Mouse (Mus musculus) embryonic facial prominence, embryonic 10.5 days (tissue): ENCODE results near the gene Ywhab. TPM values are rescaled to one million over a fixed set of nuclear protein-coding genes. Genes with fewer than 3 reads are reported as not detected.

ENCODE experiments used
- DNase-seq: peaks from one replicate; pipeline ENCODE4 v3.0.0-alpha.2; 2017; ENCODE audit warnings: low spot score
- H3K27ac ChIP-seq: fragments of 300-500 bp; sonication (generic); replicated peaks from 2 replicates; pipeline ENCODE4 v1.5.1; 2016; ENCODE audit warnings: mild to moderate bottlenecking
- H3K27me3 ChIP-seq: fragments of 300-500 bp; sonication (generic); replicated peaks from 2 replicates; pipeline ENCODE4 v1.6.1; 2016; ENCODE audit warnings: low read depth, mild to moderate bottlenecking; ENCODE audit not compliant: poor library complexity, severe bottlenecking
- H3K36me3 ChIP-seq: fragments of 300-500 bp; sonication (generic); replicated peaks from 2 replicates; pipeline ENCODE4 v1.6.1; 2016; ENCODE audit warnings: mild to moderate bottlenecking, moderate library complexity
- H3K4me1 ChIP-seq: fragments of 300-500 bp; sonication (generic); 2 replicates; pipeline ENCODE4 v1.6.1; 2016
- H3K4me3 ChIP-seq: fragments of 300-500 bp; sonication (generic); 2 replicates; pipeline ENCODE4 v1.5.1; 2016; ENCODE audit warnings: mild to moderate bottlenecking, moderate library complexity
- H3K9me3 ChIP-seq: fragments of 300-500 bp; sonication (generic); 2 replicates; pipeline ENCODE4 v1.6.1; 2016; ENCODE audit warnings: mild to moderate bottlenecking
- WGBS: fragments of 180-500 bp; shearing (Covaris S2); methylation state at CpG from one replicate; pipeline ENCODE4 v1.1.7; 2016; 5-methylcytosine and 5-hydroxymethylcytosine counted together
- polyA plus RNA-seq: library from polyadenylated mRNA; unstranded; fragments of >200 nt; fragmentation: Nextera tagmentation; extraction: Ambion mirVana; gene quantifications from 2 replicates; pipeline ENCODE4 v1.2.1, GENCODE M21; 2016

The Ywhab gene
- polyA plus RNA-seq, result 326 and 327 TPM in 2 replicates

DNA sequence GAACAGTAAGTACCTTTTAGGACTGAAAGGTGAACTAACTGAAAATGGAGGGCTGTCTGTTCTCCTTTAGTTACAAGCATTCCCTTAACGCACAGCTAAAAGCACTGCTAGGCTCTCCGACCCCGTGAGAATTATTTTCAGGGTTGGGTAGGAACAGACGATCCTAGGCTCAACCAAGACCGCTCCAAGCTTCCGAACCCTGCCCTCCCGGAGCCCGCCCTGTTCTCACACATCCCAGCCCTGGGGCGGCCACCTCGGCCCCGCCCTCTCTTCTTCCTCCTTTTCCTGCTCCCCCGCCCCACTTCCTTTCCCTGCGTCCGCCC, at the start of gene Ywhab:
Gene Ywhab (plus strand): TSS at position 307 of the 323 bp plus-strand sequence.
- DNase-seq, result no peak
- H3K27ac ChIP-seq, result peak within 1 kb of the TSS; percentile 96
- peaks cover 20% of the 10 kb centered on the region for H3K4me1 ChIP-seq
- peaks cover 21% of the 10 kb centered on the region for H3K36me3 ChIP-seq
- no peaks in the 10 kb centered on the region for H3K9me3 ChIP-seq
- no peaks in the 10 kb centered on the region for H3K27me3 ChIP-seq
- H3K4me3 ChIP-seq, result peak within 1 kb of the TSS; percentile 98
- under 1% methylated on average over 14 of the region's 14 CpGs for WGBS

DNA sequence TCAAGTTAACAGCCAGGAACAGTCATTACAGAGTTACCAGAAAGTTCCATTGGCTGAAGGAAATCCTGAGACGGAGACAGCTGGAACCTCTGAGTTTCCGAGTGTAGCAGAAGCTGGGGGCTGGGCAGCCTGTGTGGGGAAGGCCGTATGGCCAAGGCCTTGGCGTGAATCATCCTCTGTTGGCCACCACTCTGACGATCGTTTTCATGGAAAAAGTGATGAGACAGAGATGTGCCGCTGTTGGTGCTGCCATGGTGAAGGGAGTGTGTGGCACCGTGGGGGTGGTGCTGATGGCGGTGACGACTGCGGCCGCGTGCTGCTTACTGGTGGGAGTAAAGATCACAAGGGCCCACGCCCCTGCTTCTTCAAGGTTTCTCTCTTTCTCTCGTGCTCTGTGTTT, 48.5 kb upstream of the Ywhab start:
- Histone ChIP-seq H3K27ac (no peak overlapping the region), H3K36me3 (no peaks in the 10 kb centered on the region), H3K4me3 (no peak overlapping the region), H3K9me3 (no peaks in the 10 kb centered on the region), H3K4me1 (0 out of 2 replicates have a peak, but pooled peaks cover 3% of the 10 kb centered on the region), H3K27me3 (no peaks in the 10 kb centered on the region)
- DNase-seq, result no peak
- WGBS, result 87% methylated on average over 15 of the region's 15 CpGs

DNA sequence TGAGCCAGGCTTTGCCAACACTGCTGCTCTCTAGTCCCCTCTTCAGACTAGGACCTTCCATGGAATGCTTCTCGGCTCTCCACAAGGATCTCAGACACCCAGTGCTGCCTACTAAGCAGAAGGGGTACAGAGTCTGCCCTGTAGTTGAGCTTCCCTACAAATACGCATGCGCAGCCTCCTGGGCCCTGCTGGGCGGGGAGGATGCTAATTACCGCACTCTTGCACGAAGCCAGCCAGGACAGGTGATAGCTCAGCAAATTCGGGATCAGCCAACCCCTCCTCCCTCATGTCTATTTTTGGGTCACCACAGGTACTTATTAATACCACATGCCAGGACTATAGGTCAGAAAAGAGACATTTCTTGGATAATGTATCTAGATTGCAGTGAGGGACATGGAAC, 46.8 kb upstream of the Ywhab start:
- H3K9me3 ChIP-seq, result no peaks in the 10 kb centered on the region
- no peaks in the 10 kb centered on the region for H3K36me3 ChIP-seq
- WGBS, result 74% methylated on average over 7 of the region's 7 CpGs
- H3K27me3 ChIP-seq, result no peaks in the 10 kb centered on the region
- DNase-seq, result no peak
- 0 out of 2 replicates have a peak, but pooled peaks cover 3% of the 10 kb centered on the region for H3K4me1 ChIP-seq
- no peak overlapping the region for H3K27ac ChIP-seq
- no peak overlapping the region for H3K4me3 ChIP-seq

DNA sequence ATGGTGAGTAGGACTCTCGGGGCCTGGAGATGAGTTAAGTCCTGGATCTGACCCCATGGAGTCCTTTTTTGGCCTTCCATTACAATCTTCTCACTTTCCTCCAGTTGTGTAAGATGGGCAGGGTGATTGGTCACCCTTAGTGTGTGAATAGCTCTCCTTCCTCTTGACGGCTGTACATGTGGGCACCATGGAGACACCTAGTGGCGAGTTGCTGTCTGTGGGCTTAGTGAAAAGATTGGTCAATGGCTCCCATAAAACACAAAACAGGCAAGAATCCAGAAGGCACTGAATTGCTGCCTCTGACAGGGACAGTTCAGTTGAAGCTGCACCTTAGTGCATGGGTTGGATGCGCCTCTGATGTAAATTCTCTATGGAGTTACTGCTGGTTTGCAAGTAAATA, 43.0 kb upstream of the Ywhab start:
- 0 out of 2 replicates have a peak, but pooled peaks cover 3% of the 10 kb centered on the region for H3K4me1 ChIP-seq
- no peak overlapping the region for H3K27ac ChIP-seq
- peak; percentile 57 for DNase-seq
- WGBS, result 27% methylated on average over 4 of the region's 4 CpGs
- H3K9me3 ChIP-seq, result no peaks in the 10 kb centered on the region
- H3K36me3 ChIP-seq, result no peaks in the 10 kb centered on the region
- no peak overlapping the region for H3K4me3 ChIP-seq
- no peaks in the 10 kb centered on the region for H3K27me3 ChIP-seq

DNA sequence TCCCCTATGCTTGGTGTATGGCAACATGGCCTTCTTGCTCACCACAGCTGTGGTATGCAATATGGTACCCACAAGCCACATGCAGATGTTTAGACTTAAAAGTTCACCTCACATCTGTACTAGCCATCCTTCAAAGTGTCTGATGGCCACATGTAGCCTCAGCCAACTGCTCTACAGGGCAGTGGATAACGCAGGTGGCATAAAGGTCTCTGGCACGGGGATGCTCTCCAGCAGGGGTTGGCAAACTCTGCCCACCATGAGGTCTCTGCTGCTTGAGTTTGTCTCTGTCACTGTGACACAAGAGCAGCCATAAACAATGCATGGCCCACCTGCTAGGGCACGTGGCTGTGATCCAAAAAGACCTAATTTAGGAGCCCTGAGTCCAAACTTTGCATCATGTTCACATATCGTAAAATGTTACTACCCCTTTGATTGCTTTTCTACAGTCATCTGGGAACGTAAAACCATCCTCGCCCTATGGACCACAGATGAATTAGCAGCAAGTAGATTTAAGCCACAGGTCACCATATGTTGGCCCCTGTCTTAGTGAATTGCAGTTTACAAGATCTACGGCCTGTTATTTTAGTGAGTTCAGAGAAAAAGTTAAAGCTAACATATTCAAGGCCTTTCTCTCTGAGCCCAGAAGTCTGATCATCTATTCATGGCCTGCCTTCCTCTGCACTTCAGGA, 41.0 kb upstream of the Ywhab start:
- no peaks in the 10 kb centered on the region for H3K4me1 ChIP-seq
- H3K27me3 ChIP-seq, result no peaks in the 10 kb centered on the region
- WGBS, result 81% methylated on average over 7 of the region's 7 CpGs
- DNase-seq, result no peak
- no peak overlapping the region for H3K4me3 ChIP-seq
- H3K9me3 ChIP-seq, result peaks cover 5% of the 10 kb centered on the region; the same call in 1 of the 2 replicates
- H3K36me3 ChIP-seq, result no peaks in the 10 kb centered on the region
- no peak overlapping the region for H3K27ac ChIP-seq

DNA sequence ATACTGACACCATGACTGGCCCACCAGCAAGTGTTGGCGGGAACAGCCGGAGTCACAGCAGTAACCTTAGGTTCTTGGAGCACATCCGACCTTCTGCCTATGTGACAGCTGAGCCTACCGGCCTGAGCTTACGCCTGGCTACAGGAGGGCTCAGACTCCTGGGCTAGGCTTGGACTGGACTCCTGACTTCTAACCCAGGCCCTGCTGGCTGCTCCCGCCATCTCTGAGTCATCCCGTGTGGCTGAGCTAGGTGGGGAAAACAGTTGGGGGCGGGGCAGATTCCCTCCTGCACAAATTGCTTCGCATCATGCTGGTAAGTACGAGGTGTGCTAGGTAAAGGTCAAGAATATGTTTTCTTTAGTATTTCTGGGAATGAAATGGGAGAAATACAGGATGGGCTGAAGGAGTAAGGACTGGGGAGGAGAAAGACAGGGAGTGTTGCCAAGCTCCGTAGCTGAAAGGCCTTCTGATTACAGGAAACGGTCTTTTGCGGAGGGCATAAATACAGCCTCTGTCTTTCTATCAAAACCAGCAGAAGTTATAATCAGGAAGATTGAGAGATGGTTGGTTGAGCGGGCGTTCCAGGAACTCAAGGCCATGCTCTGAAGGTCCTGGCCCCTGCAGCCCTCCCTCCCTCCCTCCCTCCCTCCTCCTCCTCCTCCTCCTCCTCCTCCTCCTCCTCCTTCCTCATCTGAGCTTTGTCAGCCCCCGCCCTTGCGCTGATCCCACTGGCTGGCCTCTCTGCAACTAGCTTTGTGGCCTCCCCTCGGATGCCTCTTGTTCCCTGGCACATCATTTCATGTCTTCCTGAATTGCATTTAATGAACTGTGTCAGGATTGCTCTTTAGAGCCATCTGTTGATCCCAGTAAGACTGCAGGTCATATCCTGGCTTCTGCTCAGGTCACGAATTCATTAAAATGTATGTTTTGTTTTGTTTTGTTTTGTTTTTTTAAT, 29.9 kb upstream of the Ywhab start:
- Histone ChIP-seq H3K9me3 (no peaks in the 10 kb centered on the region), H3K4me1 (peaks cover 9% of the 10 kb centered on the region; the same call in 1 of the 2 replicates), H3K4me3 (no peak overlapping the region), H3K27ac (no peak overlapping the region), H3K36me3 (no peaks in the 10 kb centered on the region), H3K27me3 (no peaks in the 10 kb centered on the region)
- WGBS, result 71% methylated on average over 19 of the region's 19 CpGs
- no peak for DNase-seq

DNA sequence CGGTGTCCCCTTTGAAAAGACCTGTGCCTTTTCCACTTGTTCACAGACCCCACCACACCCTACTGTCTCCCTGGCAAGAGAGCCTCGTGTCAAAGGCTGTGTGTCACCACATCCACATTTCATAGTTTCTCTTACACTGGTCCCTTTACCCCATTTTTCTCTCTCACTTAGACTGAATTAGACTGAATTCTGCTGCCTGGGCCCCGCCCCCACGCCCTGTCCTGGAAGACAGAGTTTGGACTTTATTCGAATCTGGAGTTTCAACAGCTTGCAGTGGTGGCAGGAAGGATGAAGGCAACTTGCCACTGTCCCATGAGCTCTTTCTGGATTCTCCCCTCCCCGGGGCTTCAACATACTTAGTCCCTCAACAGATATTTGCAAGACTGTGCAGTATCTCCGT, 29.1 kb upstream of the Ywhab start:
- no peak overlapping the region for H3K27ac ChIP-seq
- H3K27me3 ChIP-seq, result no peaks in the 10 kb centered on the region
- no peak for DNase-seq
- 77% methylated on average over 7 of the region's 7 CpGs for WGBS
- no peaks in the 10 kb centered on the region for H3K36me3 ChIP-seq
- H3K4me3 ChIP-seq, result no peak overlapping the region
- peaks cover 9% of the 10 kb centered on the region; the same call in 1 of the 2 replicates for H3K4me1 ChIP-seq
- H3K9me3 ChIP-seq, result no peaks in the 10 kb centered on the region

DNA sequence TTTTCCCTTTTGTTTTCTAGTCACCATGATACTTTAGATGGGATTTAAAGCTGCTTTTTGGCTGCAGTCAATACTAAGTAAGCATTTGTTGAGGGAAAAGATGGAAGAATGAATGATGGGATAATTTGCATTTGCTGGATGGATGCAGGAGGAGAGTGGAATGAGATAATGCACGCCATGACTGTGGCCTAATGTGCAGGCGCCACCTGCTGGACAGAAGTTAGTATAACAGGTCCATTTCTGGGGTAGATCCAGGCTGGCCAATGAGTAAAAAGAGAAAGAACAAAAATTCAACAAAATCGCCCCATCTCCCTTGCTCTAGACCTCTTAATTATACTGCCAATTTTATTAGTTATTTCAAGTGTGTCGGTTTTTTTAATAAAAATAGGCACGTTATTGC, 26.2 kb upstream of the Ywhab start:
- peak; percentile 66 for DNase-seq

DNA sequence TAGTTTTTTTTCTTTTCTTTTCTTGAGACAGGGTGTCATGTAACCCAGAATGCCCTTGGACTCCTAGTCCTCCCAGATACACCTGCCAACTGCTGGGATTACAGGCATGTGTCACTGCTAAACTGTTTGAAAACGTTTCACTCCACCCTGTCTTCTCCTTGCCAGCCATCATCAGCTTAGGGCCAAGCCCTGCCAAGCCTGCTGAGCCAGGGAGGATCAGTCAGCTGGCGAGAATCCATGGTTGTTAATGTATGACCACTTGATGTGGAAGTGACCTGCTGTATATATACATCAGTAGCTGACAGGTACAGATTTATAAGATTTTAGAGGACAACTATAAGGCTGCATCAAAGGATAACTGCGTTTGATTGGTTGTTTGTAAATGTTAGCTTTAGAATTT, 24.4 kb upstream of the Ywhab start:
- Histone ChIP-seq H3K4me1 (0 out of 2 replicates have a peak, but pooled peaks cover under 1% of the 10 kb centered on the region), H3K4me3 (no peak overlapping the region), H3K36me3 (no peaks in the 10 kb centered on the region), H3K9me3 (peaks cover 8% of the 10 kb centered on the region; the same call in 1 of the 2 replicates), H3K27me3 (no peaks in the 10 kb centered on the region), H3K27ac (no peak overlapping the region)
- WGBS, result 56% methylated on average over 3 of the region's 3 CpGs
- DNase-seq, result no peak

More for the DNA sequence above, 26.2 kb upstream of the Ywhab start:
- H3K4me3 ChIP-seq, result no peak overlapping the region
- 6% methylated on average over 5 of the region's 5 CpGs for WGBS
- no peaks in the 10 kb centered on the region for H3K27me3 ChIP-seq
- H3K9me3 ChIP-seq, result 0 out of 2 replicates have a peak, but pooled peaks cover 2% of the 10 kb centered on the region
- H3K4me1 ChIP-seq, result peaks cover 9% of the 10 kb centered on the region; the same call in 1 of the 2 replicates
- H3K27ac ChIP-seq, result no peak overlapping the region
- no peaks in the 10 kb centered on the region for H3K36me3 ChIP-seq

DNA sequence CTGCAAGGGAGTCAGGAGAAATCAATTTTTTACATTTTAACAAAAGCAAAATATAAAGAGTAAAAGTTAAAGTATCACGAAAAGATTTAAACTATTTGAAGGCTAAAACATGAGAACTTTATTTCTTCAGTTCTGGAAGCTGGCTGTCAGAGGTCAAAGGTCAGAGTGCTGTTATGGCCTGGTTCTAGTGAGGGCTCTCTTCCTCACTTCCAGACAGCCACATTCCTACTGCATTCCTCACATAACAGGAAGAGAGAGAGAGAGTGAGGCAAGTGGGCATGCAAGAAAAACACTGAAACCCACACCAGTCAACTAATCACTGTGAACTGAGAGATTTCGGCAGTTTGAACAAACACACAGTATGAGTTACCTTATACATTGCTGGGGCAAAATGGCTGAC, 20.7 kb upstream of the Ywhab start:
- Histone ChIP-seq H3K4me1 (no peaks in the 10 kb centered on the region), H3K27me3 (no peaks in the 10 kb centered on the region), H3K27ac (no peak overlapping the region), H3K36me3 (no peaks in the 10 kb centered on the region), H3K9me3 (peaks cover 14% of the 10 kb centered on the region; the same call in 1 of the 2 replicates), H3K4me3 (no peak overlapping the region)
- DNase-seq, result no peak
- WGBS, result 78% methylated on average over 2 of the region's 2 CpGs

DNA sequence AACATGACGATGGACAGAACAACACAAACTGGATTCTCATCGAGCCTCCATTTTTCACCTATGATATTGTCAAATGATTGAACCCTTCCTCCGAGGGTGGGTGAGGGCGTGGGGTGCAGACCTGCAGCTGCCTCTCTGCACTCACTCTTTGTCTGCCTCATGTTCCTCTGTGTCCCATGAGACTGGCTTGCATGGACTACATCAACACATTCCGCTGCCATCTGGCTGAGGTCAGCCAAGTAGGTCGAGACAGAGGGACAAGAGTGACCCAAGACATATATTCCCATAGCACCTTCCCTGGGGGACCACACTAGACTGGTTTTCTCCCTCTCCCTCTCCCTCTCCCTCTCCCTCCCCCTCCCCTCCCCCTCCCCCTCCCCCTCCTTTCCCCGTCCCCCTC, 18.3 kb upstream of the Ywhab start:
- no peaks in the 10 kb centered on the region for H3K4me1 ChIP-seq
- no peak overlapping the region for H3K4me3 ChIP-seq
- H3K27ac ChIP-seq, result no peak overlapping the region
- H3K9me3 ChIP-seq, result peaks cover 14% of the 10 kb centered on the region; the same call in 1 of the 2 replicates
- whole genome bisulfite sequencing, result 89% methylated on average over 6 of the region's 7 CpGs
- DNase-seq, result no peak
- H3K36me3 ChIP-seq, result no peaks in the 10 kb centered on the region
- H3K27me3 ChIP-seq, result no peaks in the 10 kb centered on the region

DNA sequence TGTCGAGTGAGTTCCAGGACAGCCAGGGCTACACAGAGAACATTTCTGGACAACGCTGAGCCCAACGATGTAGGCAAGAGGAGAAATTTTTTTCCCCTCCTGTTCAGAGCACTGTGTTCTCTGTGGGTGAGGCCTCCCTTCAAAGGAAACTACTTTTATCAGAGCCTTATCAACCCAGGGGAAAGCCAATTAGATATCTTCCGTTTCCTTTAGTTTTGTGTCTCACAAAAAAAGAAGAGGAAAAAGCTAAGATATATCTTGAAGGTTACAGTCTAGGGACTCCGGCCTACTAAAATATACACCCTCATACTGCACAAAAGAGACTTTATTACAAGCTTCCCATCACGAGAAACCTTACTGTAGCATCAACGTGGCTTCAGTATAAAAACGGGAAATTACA, 7.5 kb upstream of the Ywhab start:
- H3K4me1 ChIP-seq, result no peaks in the 10 kb centered on the region
- WGBS, result 86% methylated on average over 8 of the region's 8 CpGs

More for the DNA sequence above, 7.5 kb upstream of the Ywhab start:
- no peak overlapping the region for H3K27ac ChIP-seq
- H3K27me3 ChIP-seq, result no peaks in the 10 kb centered on the region
- H3K4me3 ChIP-seq, result no peak overlapping the region
- no peak for DNase-seq
- H3K36me3 ChIP-seq, result no peaks in the 10 kb centered on the region
- no peaks in the 10 kb centered on the region for H3K9me3 ChIP-seq
